Mouse (Mus musculus): ENCODE measurements around the gene Endod1.
"Not testable (repeated sequence)": the region's sequence is repeated elsewhere in the genome, so short reads cannot be mapped to it uniquely, and the experiment has no call there.

The Endod1 gene

DNA sequence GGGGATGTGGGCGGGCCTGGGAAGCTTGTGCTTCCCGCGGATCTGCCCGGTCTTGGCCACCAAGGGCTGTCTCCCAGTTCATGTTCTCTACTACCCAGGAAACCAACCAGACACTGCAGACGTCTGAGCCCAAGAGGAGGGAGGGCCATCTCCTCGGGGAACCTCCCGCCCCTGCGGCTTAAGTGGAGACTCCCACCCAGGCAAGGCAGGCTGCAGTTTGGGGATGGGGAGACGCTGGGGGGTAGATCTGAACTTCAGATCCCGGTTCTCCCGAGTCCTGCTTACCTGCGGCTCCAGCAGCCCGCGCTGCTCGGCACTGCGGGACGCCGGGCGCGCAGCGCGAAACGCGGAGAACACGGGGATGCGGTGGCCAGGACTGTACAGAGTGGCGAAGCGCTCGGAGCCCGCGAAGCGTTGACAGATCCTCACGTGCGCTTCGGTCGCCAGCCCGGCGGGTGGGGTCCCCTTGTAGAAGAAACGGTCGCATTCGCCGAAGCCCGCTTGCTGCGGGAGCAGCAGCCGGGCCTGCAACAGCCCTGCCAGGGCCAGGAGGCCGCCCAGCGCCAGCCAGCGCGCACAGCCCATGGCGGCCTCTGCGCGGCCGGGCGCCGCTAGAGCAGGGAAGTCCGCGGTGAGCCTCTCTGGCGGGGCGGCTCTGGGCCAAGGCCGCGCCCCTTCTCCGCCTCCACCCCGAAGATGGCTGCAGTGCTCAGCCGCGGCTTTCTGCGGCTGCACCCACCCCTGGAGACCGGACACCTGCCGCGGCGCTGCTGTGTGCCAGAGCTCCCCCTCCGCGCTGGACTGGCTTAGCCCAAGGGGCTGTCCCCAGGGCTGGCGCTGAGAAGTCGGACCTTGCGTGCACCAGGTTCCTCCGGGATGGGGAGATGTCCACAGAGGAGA is 671 bp downstream of the Endod1 start:
- peak; percentile 85 for DNase-seq (ENCODE audit: extremely low spot score)

DNA sequence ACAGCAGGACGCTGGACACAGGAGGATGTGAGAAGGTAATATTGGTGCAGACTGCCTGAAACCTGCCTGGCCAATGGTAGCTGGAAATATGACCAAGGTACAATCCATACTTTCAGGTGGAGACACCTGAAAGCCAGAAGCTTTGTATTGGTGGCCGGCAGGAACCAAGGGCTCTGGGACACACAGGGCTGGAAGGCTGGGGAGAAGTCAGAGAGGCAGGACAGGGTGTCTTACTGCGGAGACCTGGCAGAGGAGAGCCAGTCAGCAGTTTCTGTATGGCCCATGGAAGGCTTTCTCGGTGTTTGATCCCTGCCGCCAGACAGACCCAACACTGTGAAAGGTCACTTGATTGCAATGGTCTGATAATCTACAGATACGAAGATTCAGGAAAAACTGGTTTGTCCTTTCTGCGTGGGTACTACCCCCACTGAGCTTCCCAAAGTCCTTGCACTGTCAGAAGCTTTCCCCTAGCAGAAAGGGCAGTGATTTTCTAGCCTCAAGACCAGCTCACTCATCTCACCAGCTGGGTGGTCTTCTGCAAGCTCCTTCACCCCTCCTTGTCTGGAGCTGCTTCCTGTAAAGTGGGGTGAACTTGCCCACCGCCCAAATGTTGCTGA is 1.4 kb downstream of the Endod1 start:
- no peak for DNase-seq (ENCODE audit: extremely low spot score)

DNA sequence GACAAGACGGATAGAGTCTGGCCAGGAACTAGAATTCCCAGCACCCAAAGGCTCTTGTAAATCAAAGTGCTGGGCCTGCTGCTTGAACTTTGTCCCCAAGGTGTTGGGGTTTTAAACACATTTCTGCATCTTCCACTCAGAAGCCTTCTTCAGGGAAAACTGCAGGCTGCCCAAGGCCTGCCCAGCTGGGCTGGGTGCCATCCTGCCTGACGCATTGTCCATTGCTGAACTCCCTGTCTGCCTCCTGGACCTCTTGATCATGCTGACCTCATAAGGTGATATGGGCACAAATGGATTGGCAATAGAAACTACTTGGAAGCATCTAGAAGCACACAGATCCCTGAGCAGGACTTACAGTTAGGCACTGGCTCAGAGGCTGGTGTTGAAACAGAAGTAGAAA is 3.2 kb downstream of the Endod1 start:
- no peak for DNase-seq (ENCODE audit: extremely low spot score)

DNA sequence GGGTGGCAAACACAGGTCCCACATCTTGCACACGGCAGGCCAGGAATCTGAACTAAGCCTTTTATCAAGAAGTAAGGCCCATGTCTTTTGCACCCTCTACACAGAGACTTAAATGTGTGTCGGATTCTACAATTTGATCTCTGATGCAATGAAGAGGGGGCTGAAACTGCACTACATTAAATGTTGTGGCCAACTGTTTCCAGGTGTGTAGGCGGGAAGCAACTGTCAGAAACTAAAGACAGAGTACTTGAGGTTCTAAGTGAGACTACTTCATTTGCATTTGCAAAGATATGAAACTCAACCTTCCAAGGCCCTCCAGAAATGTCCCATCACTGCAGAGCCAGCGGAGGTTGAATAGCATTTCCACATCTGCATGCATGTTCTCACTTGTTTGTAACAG is 5.2 kb downstream of the Endod1 start:
- no peak for DNase-seq (ENCODE audit: extremely low spot score)

DNA sequence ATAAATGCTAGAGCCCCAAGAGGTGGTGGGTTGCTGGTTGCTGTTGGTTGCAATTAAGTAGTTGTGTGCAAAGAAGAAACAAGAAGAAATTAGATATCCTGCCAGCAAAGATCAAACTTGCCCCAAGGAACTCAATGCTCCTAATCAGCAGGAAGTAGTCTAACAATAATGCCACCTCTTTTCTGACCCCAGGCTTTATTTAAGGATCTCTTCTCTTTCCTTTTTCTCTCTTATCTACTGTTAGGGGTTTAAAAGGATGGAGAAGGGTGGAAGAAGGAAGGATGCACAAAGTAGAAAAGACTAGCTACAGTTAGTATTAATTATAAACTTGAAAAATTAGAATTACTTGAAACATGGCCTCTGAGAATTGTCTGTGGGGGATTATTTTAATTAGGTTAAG is 8.9 kb downstream of the Endod1 start:
- no peak for DNase-seq (ENCODE audit: extremely low spot score)

DNA sequence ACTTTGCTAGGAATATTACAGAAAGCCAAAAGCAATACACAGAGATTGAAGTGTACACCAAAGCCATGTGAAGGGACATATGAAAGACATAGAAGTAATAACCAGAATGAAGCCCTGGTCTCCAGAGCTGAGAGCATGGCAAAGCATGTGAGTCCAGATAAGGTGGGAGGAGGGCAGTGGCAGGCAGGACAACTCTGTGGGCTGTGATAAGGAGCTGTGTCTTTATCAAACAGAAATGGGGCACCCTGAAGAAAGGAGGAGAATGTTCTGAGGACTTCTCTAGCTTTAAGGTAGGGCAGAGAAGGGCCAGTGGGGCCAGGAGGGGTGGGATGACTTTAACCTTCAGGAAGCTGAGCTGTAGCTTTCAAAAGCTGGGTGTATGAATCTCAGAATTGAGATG is 12.0 kb downstream of the Endod1 start:
- no peak for DNase-seq (ENCODE audit: extremely low spot score)

DNA sequence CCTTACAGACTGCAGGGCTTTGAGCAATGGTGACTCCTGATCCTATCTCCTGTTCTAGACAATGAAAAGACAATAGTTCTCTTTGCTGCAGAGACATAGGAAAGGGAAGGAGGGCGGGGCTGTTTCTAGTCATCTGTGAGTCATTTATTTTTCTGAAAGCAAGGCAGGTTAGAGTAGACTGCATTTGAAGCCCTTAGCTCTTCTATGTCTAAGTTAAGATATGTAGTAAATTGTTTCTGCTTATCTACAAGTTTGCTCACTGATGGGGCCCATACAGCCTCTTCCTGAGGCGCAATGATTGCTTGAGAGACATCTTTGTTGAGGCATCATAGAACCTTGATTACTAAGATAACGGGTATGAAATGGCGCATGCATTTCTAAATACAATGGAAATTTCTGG is 13.5 kb downstream of the Endod1 start:
- DNase-seq (ENCODE audit: extremely low spot score): no peak

DNA sequence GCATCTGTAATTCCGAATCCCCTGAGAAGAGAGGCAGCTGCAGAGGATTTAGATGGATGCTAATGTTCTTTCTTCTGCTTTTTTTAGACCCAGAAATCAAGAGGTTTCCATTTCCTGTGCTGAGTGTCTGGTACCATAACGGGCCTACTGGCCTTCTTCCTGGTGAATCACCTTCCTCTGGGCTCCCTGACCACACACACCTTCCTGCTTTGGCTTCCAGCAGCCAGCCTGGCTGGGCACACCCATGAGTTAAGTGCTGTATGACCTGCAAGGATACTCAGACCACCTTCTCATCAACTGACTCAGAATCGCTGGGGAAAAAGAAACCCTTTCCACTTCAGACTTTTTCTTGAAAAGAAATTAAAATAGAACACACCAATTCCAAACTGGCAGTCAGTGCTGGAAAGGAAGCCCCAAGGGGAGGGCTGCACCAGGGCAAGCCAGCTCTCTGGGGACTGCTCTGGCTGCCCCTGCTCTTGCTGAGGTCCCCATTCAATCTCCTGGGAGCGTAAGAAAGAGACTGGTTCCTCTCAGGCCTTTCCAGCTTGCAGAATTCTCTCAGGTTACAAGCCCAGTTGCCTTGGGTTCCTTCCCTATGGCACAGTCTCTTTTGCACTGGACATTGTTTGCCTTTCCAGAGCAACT is 15.7 kb downstream of the Endod1 start:
- no peak for DNase-seq (ENCODE audit: extremely low spot score)

DNA sequence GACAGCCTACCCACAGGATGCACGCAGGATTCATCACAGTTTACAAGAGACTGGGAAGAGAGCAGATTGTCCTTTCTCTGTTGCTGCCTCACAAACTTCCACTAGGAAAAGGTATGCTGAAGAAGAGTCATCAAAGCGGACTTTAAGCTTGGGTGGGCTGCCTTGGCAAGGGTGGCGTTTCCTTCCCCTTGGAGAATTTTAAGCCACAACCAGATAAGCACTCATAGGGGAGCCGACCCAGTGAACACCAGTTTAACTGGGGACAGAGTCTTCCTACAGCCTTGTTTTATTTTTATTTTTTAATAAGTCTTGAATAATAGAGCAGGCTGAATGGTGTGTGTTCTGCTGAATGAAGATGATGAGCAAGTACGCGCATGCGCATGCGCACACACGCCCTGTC is 16.6 kb downstream of the Endod1 start:
- DNase-seq (ENCODE audit: extremely low spot score): no peak

DNA sequence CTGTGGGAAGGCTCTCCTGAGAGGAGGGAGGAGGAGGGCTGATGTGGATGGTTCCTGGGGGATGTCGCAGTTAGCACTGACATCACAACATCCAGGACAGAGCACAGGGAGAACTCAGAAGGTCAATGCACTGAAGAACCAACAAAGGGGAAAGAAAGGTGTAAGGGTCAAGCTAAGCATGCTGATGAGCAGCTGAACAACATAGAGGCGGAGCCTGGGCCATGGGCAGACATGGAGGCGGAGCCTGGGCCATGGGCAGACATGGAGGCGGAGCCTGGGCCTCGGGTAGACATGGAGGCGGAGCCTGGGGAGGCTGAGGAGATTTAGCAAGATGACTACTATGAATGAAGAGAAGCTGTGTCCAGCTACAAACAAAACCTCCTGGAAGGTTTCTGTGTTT is 17.8 kb downstream of the Endod1 start:
- no peak for DNase-seq (ENCODE audit: extremely low spot score)

DNA sequence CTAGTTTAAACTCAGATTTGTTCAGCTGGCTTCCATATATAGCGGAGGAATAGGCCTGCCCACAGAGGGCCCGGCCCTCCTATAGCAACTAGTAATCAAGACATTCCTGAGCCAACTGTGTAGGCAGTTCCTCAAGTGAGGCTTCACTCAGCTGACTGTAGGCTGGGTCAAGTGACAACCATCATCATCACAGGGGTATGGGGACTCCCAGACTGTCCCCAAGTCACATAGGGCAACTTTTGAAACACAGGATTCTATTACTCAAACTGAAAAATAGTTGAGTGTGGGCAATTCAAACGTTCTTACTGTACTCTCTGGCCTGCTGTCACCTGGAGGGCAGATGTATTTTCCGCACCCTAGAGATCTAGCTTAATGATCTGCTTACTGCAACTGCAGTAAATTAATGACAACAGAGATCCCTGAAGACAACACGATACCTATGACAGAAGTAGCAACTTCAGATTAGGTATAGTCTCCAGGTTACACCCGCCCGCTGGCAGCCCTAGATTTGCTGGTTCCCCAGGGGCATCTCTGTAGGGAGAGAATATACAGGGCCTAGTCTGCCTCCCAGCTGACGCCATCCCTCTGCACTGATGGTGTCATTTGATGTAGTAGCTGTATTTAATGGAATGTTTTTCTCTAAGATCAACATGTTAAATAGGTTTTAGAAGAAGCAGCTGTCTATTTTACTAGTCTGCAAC is 19.1 kb downstream of the Endod1 start:
- DNase-seq (ENCODE audit: extremely low spot score): no peak

DNA sequence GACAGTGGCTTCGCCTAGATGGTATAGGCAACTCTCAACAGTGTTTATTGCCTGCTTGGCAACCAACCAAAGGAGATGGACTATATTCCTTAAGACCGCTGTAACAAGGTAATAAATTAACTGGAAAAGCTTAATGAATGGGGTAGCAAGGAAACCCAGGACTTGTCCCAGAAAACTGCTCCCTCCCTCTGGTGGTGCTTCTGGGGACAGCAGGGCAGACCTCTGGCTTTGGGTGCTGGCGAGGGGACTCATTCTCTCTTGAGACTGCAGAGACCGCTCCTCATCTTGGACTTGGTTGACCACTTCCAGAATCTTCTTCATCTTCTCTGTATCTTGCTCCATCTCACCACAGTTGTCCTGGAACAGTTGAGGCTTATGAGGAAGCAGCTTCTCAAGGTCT is 24.3 kb downstream of the Endod1 start:
- no peak for DNase-seq (ENCODE audit: extremely low spot score)

DNA sequence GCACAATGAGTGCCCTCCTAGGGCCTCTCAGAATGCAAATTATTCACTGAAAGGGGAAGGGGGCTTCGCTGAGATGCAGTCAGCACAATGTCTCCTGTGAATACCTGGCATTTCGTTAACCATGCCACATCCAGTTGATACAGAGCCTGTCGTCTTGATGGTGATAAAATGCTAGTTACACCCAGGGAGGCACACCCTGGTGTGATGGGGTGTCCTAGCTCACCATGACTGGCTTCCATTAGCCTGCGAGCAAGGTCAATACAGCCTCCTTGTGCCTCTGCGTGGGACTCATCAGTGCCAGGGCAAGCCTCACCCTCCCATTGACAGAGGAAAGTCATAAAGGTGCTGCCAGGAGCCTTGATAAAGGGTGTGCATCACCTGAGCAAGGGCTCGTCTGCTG is 26.5 kb downstream of the Endod1 start:
- DNase-seq (ENCODE audit: extremely low spot score): no peak

DNA sequence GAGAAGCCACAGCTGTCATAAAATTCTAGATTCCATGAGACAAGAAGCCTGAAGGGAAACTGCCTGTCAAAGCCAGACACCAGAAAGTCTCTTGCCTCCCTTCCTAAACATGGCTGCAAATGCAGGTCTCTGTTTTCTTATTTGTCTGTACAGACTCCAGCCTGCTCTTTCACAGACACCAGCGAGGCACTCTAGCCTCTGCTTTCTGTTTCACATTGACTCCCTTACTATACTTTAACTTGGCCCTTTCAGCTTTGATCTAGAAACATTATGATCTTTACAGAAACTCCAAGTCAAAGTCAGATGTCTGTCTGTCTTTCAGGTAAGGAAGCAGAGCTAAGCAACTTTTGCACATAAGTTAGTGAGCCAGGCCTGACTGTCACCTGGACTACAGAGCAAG is 29.0 kb downstream of the Endod1 start:
- no peak for DNase-seq (ENCODE audit: extremely low spot score)

DNA sequence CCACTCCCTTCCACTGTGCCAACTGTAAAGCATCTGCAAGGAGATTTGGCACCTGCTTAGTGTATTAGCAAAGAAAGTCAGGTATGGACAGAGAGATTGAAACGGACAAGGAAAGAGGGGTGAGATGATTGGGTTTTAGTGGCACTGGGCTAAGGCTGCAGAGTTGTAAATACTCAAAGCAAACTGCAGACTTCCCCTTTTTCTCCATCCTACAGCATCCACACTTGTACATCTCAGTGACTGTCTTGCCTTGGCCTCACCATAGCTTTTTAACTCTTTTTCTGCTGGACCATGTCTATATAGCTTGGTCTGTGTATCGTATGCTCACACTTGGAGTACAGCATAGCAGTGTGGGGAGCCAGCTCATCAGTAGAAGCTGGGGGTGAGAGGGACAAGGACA is 30.5 kb downstream of the Endod1 start:
- DNase-seq (ENCODE audit: extremely low spot score): no peak

DNA sequence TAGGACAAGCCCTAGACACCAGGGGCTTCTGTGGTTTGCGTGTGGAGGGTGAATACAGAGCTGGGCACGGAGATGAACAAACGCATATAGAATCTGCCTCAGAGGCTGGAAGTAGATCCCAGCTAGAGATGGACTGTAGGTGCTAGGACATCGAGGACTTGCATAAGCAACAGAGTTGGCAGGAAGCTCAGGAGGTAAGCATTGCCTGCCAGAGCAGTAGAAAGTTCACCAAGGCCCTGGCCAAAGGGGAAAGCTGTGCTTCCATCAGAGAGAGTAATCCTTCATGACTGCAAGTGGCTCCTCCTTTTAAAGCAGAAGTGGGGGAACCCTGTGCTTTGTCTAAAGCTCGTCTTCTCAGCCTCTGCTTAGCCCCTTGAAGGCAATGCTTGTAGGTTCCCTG is 31.9 kb downstream of the Endod1 start:
- no peak for DNase-seq (ENCODE audit: extremely low spot score)

DNA sequence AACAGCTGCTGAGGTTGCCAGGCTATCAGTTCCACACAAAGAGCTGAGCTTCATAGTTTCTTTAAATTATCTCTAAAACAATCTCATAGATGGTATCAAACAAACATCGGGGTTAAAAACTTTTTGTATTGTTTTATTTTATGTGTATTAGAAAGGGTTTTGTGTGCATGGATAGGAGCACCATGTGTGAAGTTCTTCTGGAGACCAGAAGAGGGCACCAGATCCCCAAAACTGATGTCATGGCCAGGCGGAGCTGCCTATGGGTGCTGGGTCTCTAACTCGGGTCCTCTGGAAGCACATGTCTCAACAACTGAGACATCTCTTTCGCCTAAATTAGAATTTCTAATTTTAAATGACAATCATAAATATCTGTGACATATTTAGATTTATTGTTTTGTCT is 32.9 kb downstream of the Endod1 start:
- DNase-seq (ENCODE audit: extremely low spot score): peak; percentile 10

DNA sequence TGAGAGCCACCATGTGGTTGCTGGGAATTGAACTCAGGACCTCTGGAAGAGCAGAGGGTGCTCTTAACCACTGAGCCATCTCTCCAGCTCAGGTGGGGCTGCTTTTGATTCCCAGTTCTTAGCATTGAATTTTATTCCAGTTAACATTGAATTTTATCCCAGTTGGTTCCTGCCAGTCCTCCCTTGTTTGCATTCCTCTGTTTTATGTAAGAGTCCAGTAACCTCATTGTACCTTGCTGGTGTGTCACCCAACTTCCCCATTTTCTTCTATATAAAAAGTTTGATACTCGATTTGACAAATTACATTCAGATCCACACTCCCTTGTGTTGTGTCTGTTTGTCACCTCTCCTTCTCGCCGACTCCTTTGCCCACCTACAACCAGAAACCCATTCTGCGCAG is 35.4 kb downstream of the Endod1 start:
- DNase-seq (ENCODE audit: extremely low spot score): not testable (repeated sequence)

DNA sequence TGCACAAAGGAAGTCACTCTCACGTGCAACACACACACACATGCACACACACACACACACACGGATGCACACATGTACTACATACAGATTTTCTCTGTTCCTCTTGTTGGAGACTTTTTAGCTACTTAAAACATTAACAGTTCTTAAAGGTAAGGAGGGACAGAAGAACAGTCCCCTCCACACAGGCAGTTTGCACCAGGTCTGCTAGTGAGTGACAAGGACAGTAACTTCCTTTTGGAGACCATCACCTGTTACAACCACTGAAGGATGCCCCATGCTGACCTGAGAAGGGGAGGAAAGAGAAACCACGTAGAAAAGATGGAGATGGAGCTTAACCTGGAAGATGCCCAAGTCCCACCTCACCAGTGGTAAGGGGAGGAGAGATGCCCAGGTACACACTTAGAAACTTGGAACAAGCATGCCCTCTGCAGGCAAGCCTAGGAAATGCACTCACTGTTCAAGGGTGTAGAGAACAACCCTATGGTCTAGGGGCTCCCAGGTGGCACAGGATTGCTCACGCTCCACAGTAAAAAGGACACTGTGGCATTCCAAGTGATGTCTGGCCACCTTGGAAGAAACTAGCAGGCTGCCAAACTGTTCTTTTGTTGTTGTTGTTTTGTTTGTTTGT is 39.2 kb downstream of the Endod1 start:
- peak; percentile 72 for DNase-seq (ENCODE audit: extremely low spot score)

DNA sequence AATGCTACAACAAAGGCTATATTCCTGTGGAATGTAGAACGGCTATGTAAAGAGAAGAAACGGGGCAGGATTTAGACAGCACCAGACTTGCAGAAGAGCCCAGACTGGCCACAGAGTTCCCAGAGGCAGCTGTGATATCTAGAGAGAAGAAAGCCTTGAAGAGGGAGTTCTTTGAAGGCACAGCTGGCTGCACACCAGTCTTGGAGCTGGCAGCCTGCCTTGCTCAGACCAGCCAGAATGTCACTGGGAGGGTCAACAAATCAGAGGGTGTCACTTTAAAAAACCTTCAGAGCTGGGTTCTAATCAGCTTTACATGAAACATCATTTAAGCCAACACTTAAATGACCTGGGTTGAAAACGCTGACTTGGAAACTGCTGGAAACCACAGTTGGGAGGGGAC is 42.6 kb downstream of the Endod1 start:
- no peak for DNase-seq (ENCODE audit: extremely low spot score)

DNA sequence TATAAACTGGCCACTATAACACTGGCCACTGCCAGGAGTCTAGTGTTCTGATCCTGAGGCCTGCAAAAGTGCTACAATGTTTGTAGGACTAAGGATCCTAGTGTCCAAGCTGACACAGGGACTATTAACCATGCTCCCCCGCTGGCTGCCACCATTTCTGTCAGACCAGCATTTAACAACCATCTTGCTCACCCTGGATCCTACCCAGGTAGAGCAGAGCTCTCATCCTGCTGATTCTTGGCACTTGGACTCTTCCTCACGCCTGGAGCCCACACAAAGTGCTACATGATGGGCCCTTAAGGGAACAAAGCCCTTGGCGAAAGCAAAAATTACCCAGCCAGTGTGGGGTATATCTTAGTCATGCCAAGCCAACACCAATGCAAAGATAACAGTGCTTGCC is 44.4 kb downstream of the Endod1 start:
- DNase-seq (ENCODE audit: extremely low spot score): no peak

DNA sequence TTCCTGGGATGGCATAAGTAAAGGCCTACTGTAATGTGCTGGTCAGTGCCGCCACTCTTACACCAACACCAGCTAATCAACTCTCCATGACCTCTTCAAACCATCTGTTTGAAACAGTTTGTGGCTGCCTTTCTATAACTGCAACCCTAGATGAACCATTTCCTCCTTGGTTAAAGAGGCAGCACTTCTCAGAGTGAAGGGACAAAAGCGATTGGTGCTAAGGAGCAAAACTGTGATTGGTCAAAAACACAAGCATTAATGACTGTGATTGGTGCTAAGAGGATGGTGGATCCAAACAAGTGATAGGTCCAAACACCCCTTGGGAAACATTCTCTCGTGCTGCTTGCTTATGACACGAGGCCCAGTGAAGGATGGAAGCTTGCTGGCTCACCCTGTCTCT is 45.5 kb downstream of the Endod1 start:
- DNase-seq (ENCODE audit: extremely low spot score): no peak

Data from embryo, embryonic 9.5 days (tissue).